Mouse (Mus musculus) forebrain, embryonic 11.5 days (tissue): Measurements from ENCODE around the gene Crym. TPM values are rescaled to one million over a fixed set of nuclear protein-coding genes. Genes with fewer than 3 reads are reported as not detected.

Experiments
- ATAC-seq: fragments of 200-750 bp; cut with Nextera tagmentation; replicated peaks from 2 replicates; pipeline ENCODE4 v1.8.0; 2017; ENCODE audit warnings: moderate TSS enrichment; ENCODE audit not compliant: low FRiP score
- DNase-seq: peaks from one replicate; pipeline ENCODE4 v3.0.0-alpha.2; 2017; ENCODE audit warnings: low spot score
- H3K27ac ChIP-seq: fragments of 300-500 bp; sonication (generic); 2 replicates; pipeline ENCODE4 v1.5.1; 2014; ENCODE audit warnings: low read depth, low read length
- H3K27me3 ChIP-seq: fragments of 300-500 bp; sonication (generic); 2 replicates; pipeline ENCODE4 v1.6.1; 2014; ENCODE audit warnings: mild to moderate bottlenecking, low read length, mixed read lengths; ENCODE audit not compliant: control insufficient read depth, insufficient read depth
- H3K36me3 ChIP-seq: fragments of 300-500 bp; sonication (generic); 2 replicates; pipeline ENCODE4 v1.6.1; 2014; ENCODE audit warnings: mild to moderate bottlenecking, low read length, moderate library complexity, mixed read lengths; ENCODE audit not compliant: control insufficient read depth, insufficient read depth
- H3K4me1 ChIP-seq: fragments of 300-500 bp; sonication (generic); replicated peaks from 2 replicates; pipeline ENCODE4 v1.6.1; 2014; ENCODE audit warnings: low read length, mixed read lengths; ENCODE audit not compliant: control insufficient read depth, insufficient read depth
- H3K4me2 ChIP-seq: fragments of 300-500 bp; sonication (generic); 2 replicates; pipeline ENCODE4 v1.6.1; 2014; ENCODE audit warnings: low read depth, mild to moderate bottlenecking, low read length, moderate library complexity, mixed read lengths; ENCODE audit not compliant: severe bottlenecking
- H3K4me3 ChIP-seq: fragments of 300-500 bp; sonication (generic); 2 replicates; pipeline ENCODE4 v1.5.1; 2014; ENCODE audit warnings: low read depth, low read length
- H3K9ac ChIP-seq: fragments of 300-500 bp; sonication (generic); 2 replicates; pipeline ENCODE4 v1.6.1; 2014; ENCODE audit warnings: low read length
- H3K9me3 ChIP-seq: fragments of 300-500 bp; sonication (generic); 2 replicates; pipeline ENCODE4 v1.6.1; 2016; ENCODE audit warnings: low read length, mixed read lengths; ENCODE audit not compliant: control insufficient read depth
- WGBS: fragments of 180-500 bp; shearing (Covaris S2); extraction: QIAGEN DNeasy Blood & Tissue Kit; methylation state at CpG from one replicate; pipeline ENCODE4 v1.1.7; 2014; 5-methylcytosine and 5-hydroxymethylcytosine counted together
- polyA plus RNA-seq: library from polyadenylated mRNA; unstranded; fragments of >200 nt; fragmentation: Nextera tagmentation; extraction: Ambion mirVana; gene quantifications from 2 replicates; pipeline ENCODE4 v1.2.1, GENCODE M21; 2014

Crym gene
- polyA plus RNA-seq, 1 experiment from 2014 or later: 38.8 TPM

GRCm38 (mm10) chr7:120190150-120190665, 11.7 kb downstream of the Crym start:
- ATAC-seq (no peak), DNase-seq (no peak)
- no peak overlapping the region for H3K27ac ChIP-seq
- 80% methylated on average over 8 of the region's 8 CpGs for WGBS
- H3K9ac ChIP-seq: no peak overlapping the region
- H3K4me1 ChIP-seq: no peaks in the 10 kb centered on the region
- H3K9me3 ChIP-seq: no peaks in the 10 kb centered on the region
- no peaks in the 10 kb centered on the region for H3K27me3 ChIP-seq
- no peak overlapping the region for H3K4me2 ChIP-seq
- no peaks in the 10 kb centered on the region for H3K36me3 ChIP-seq
- no peak overlapping the region for H3K4me3 ChIP-seq

- no peaks in the 10 kb centered on the region for H3K36me3 ChIP-seq
- H3K4me2 ChIP-seq: no peak overlapping the region
- WGBS: 84% methylated on average over 8 of the region's 8 CpGs
- H3K9ac ChIP-seq: no peak overlapping the region
- no peaks in the 10 kb centered on the region for H3K9me3 ChIP-seq
- no peaks in the 10 kb centered on the region for H3K27me3 ChIP-seq
- H3K27ac ChIP-seq: no peak overlapping the region
- H3K4me3 ChIP-seq: no peak overlapping the region
- H3K4me1 ChIP-seq: no peaks in the 10 kb centered on the region
- no peak for DNase-seq
- ATAC-seq: no peak
Observed at GRCm38 (mm10) chr7:120189369-120190149, 12.4 kb downstream of the Crym start.

GRCm38 (mm10) chr7:120188946-120189345, 13.0 kb downstream of the Crym start:
- H3K27ac ChIP-seq: no peak overlapping the region
- no peak overlapping the region for H3K4me3 ChIP-seq
- H3K9ac ChIP-seq: no peak overlapping the region
- no peaks in the 10 kb centered on the region for H3K36me3 ChIP-seq
- H3K27me3 ChIP-seq: no peaks in the 10 kb centered on the region
- H3K4me2 ChIP-seq: no peak overlapping the region
- WGBS: 89% methylated on average over 5 of the region's 5 CpGs
- ATAC-seq (no peak), DNase-seq (no peak)
- H3K4me1 ChIP-seq: no peaks in the 10 kb centered on the region
- H3K9me3 ChIP-seq: no peaks in the 10 kb centered on the region

- no peak for DNase-seq
- H3K36me3 ChIP-seq: no peaks in the 10 kb centered on the region
- H3K27me3 ChIP-seq: no peaks in the 10 kb centered on the region
- H3K4me1 ChIP-seq: no peaks in the 10 kb centered on the region
- H3K9ac ChIP-seq: no peak overlapping the region
- ATAC-seq: no peak
- no peaks in the 10 kb centered on the region for H3K9me3 ChIP-seq
- H3K4me2 ChIP-seq: no peak overlapping the region
- H3K27ac ChIP-seq: no peak overlapping the region
- H3K4me3 ChIP-seq: no peak overlapping the region
Observed at GRCm38 (mm10) chr7:120182891-120183290, 19.0 kb downstream of the Crym start.

GRCm38 (mm10) chr7:120181401-120182230, 20.3 kb downstream of the Crym start:
- 91% methylated on average over 4 of the region's 4 CpGs for WGBS
- no peak for DNase-seq
- ATAC-seq: no peak
- Histone ChIP-seq H3K36me3 (no peaks in the 10 kb centered on the region), H3K27me3 (no peaks in the 10 kb centered on the region), H3K4me2 (no peak overlapping the region), H3K9me3 (no peaks in the 10 kb centered on the region), H3K4me3 (no peak overlapping the region), H3K9ac (no peak overlapping the region), H3K27ac (no peak overlapping the region), H3K4me1 (no peaks in the 10 kb centered on the region)

GRCm38 (mm10) chr7:120180547-120180946, 21.4 kb downstream of the Crym start:
- Histone ChIP-seq H3K9ac (no peak overlapping the region), H3K4me2 (no peak overlapping the region), H3K36me3 (no peaks in the 10 kb centered on the region), H3K27ac (no peak overlapping the region), H3K27me3 (no peaks in the 10 kb centered on the region), H3K9me3 (no peaks in the 10 kb centered on the region), H3K4me1 (no peaks in the 10 kb centered on the region), H3K4me3 (no peak overlapping the region)
- WGBS: 91% methylated on average over 5 of the region's 5 CpGs
- no peak for ATAC-seq
- no peak for DNase-seq

GRCm38 (mm10) chr7:120178935-120179334, 23.0 kb downstream of the Crym start:
- Histone ChIP-seq H3K4me1 (no peaks in the 10 kb centered on the region), H3K9me3 (no peaks in the 10 kb centered on the region), H3K27me3 (no peaks in the 10 kb centered on the region), H3K36me3 (no peaks in the 10 kb centered on the region), H3K4me3 (no peak overlapping the region), H3K4me2 (no peak overlapping the region), H3K27ac (no peak overlapping the region), H3K9ac (no peak overlapping the region)
- ATAC-seq (no peak), DNase-seq (no peak)
- WGBS: 48% methylated on average over 2 of the region's 2 CpGs

GRCm38 (mm10) chr7:120177611-120178010, 24.3 kb downstream of the Crym start:
- H3K4me1 ChIP-seq: no peaks in the 10 kb centered on the region
- no peak overlapping the region for H3K27ac ChIP-seq
- H3K9ac ChIP-seq: no peak overlapping the region
- no peaks in the 10 kb centered on the region for H3K36me3 ChIP-seq
- DNase-seq (no peak), ATAC-seq (no peak)
- H3K4me3 ChIP-seq: no peak overlapping the region
- H3K27me3 ChIP-seq: no peaks in the 10 kb centered on the region
- H3K9me3 ChIP-seq: no peaks in the 10 kb centered on the region
- WGBS: 85% methylated on average over 3 of the region's 3 CpGs
- no peak overlapping the region for H3K4me2 ChIP-seq
